In genomic region chr14:51482051-51482715, GRCm38 (mm10) we compare ENCODE assay signal across 17 mouse cellular contexts. TPM values are rescaled to one million over a fixed set of nuclear protein-coding genes. Genes with fewer than 3 reads are reported as not detected.
DNase-seq lines count a peak whose midpoint lies in the region; ATAC-seq lines count a peak whose summit lies in the region.
"Had no signal": no experiment of that assay in that cellular context is flagged by ENCODE, and none has a peak within 500 bp of the region (broad histone marks: within the 10 kb centered on the region; RNA-seq: fewer than 3 reads in every experiment).

No protein-coding gene starts in this region.

- H3K4me1 ChIP-seq in heart, embryonic 15.5 days (replicated peaks): no peaks in the 10 kb centered on the region
- no peaks in the 10 kb centered on the region for H3K4me1 ChIP-seq in lung, embryonic 16.5 days (replicated peaks; ENCODE audit: control insufficient read depth, insufficient read depth, low read length)
- H3K4me1 ChIP-seq: limb, embryonic 10.5 days had no signal

- no peaks in the 10 kb centered on the region for H3K27me3 ChIP-seq in heart, embryonic 15.5 days
- no peaks in the 10 kb centered on the region for H3K27me3 ChIP-seq in lung, embryonic 16.5 days (ENCODE audit: control insufficient read depth, insufficient read depth, low read depth, low read length)

- H3K4me3 ChIP-seq in heart, embryonic 15.5 days: no peak overlapping the region; the same call in 1 of the 2 replicates
- H3K4me3 ChIP-seq in lung, embryonic 16.5 days (ENCODE audit: low read length): peak overlapping the region; percentile 25; the same call in 1 of the 2 replicates
- H3K4me3 ChIP-seq: limb, embryonic 10.5 days had no signal

- no peak overlapping the region for H3K9ac ChIP-seq in heart, embryonic 15.5 days
- no peak overlapping the region for H3K9ac ChIP-seq in lung, embryonic 16.5 days (ENCODE audit: low read length)

- 69% methylated on average over 5 of the region's 5 CpGs for WGBS in heart, embryonic 15.5 days
- 45% methylated on average over 5 of the region's 5 CpGs for WGBS in lung, embryonic 16.5 days

- H3K4me2 ChIP-seq in heart, embryonic 15.5 days: peak overlapping the region; percentile 25
- H3K4me2 ChIP-seq in lung, embryonic 16.5 days (ENCODE audit: low read depth, low read length): peak overlapping the region; percentile 15

- DNase-seq in heart, adult 8-10 months (ENCODE audit: low spot score): no peak
- DNase-seq in lung, postnatal 10 days: no peak
- DNase-seq in adrenal gland, adult 2 months: peak; percentile 45
- no peak for DNase-seq in urinary bladder, adult 18-20 months (ENCODE audit: low spot score in 2 of 2)
- no peak for DNase-seq in thymus, postnatal 0 days (ENCODE audit: low spot score)
- DNase-seq: cerebellum, adult 11-12 months; kidney, postnatal 4 days; layer of hippocampus, postnatal 36 days had no signal

- no peak overlapping the region for H3K27ac ChIP-seq in heart, embryonic 15.5 days
- no peak overlapping the region for H3K27ac ChIP-seq in lung, embryonic 16.5 days (ENCODE audit: low read length)
- H3K27ac ChIP-seq: limb, embryonic 10.5 days had no signal

- H3K9me3 ChIP-seq in heart, embryonic 15.5 days (replicated peaks): no peaks in the 10 kb centered on the region
- H3K9me3 ChIP-seq in lung, embryonic 16.5 days (ENCODE audit: control insufficient read depth, low read length): no peaks in the 10 kb centered on the region
- H3K9me3 ChIP-seq: limb, embryonic 10.5 days had no signal

- no peaks in the 10 kb centered on the region for H3K36me3 ChIP-seq in heart, embryonic 15.5 days
- H3K36me3 ChIP-seq in lung, embryonic 16.5 days (ENCODE audit: control insufficient read depth, insufficient read depth, low read length): no peaks in the 10 kb centered on the region
- H3K36me3 ChIP-seq: limb, embryonic 10.5 days had no signal

- ATAC-seq in heart, embryonic 15.5 days (replicated peaks; ENCODE audit: insufficient number of reproducible peaks, insufficient read depth, low FRiP score, low read depth): no peak
- no peak for ATAC-seq in lung, embryonic 16.5 days (ENCODE audit: low read depth)
- ATAC-seq: forebrain, embryonic 16.5 days; hindbrain, embryonic 16.5 days had no signal

RNA-seq across cellular contexts. Expression of gene Vmn2r89, which starts 30.5 kb away (rescaled TPM):
- polyA plus RNA-seq in heart, embryonic 15.5 days (2015; fragmentation: Nextera tagmentation; extraction: Ambion mirVana): not detected in 2 replicates
- not detected for total RNA-seq in heart, adult 8-10 months (2022)
- not detected in 2 replicates for polyA plus RNA-seq in lung, embryonic 16.5 days (2015; fragmentation: Nextera tagmentation; extraction: Ambion mirVana)
- not detected for total RNA-seq in adrenal gland, adult 2 months (2021)
- polyA plus RNA-seq in adrenal gland, adult 2 months (2012; rRNA removed): not detected in 2 replicates
- not detected in 2 replicates for polyA plus RNA-seq in thymus, postnatal 0 days (2015; fragmentation: Nextera tagmentation; extraction: Ambion mirVana)
- total RNA-seq: gastrocnemius, adult 8-10 months; layer of hippocampus, postnatal 36 days; megakaryocyte-erythroid progenitor cell, adult 5-6 weeks had no signal
- polyA plus RNA-seq: forebrain, embryonic 16.5 days; heart, postnatal 0 days; hindbrain, embryonic 16.5 days; limb, embryonic 10.5 days; liver, embryonic 16.5 days had no signal
